Mouse (Mus musculus): ENCODE measurements around the gene Myzap.

DNA sequence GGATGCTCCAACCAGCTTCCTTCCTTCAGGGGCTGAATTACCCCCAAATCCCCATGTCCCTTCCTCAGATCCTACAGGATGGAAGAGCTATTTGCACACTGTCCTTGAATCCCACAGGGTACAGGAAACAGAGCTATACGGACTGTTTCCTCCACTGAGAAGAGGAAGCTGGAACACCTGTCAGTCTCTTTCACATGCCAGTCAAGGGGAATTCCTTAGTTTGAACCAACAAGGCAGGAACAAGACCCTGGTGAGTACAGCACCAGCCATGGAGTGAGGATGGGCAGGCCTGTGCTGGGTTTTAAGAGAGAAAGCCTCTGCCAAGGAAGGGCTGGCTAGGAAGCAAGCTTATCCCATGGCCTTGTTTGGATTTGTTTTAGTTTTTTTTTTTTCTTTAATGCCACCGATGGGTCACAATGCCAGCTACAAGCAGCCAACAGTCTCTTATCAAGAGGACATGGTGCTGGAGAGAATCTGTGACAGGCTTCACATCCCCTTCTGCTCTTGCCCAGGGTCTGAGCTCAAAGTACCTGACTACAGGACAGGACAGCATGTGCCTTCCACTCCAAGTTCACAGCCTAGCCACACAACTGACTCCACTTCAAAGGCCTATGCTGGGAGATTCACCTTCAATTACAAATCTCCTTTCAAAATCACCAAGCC, 3.1 kb downstream of the Myzap start:
- TF ChIP-seq POLR2A (IDR thresholded peaks at IDR 0.05; ENCODE audit: borderline replicate concordance, insufficient read depth, low read length): no peak
- TF ChIP-seq CTCF (IDR thresholded peaks at IDR 0.05; ENCODE audit: borderline replicate concordance, insufficient read depth, low read depth, low read length): no peak

Measured in cerebellum, adult 2 months (tissue).